Mouse (Mus musculus): ENCODE results near the gene Pinlyp. TPM values are rescaled to one million over a fixed set of nuclear protein-coding genes. Genes with fewer than 3 reads are reported as not detected.

Pinlyp gene
- polyA plus RNA-seq, 1 experiment from 2014 or later, result 0.55 TPM

DNA sequence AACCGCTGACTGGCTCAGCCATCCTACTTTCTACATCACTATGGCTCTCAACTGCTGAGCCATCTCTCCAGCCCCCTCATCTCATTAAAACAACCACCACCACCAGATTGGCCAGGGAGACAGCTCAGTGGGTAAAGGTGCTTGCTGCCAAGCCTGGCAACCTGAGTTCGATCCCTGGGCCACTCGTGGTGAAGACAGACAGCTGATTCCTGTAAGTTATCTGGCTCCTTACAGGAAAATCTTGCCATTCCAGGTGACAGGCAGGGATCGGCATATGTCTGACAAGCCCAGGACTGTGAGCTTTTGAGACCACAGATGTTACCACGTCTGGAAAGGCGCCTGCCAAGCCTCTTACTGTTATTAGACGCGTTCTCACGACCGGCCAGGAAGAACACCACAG is 31.9 kb upstream of the Pinlyp start:
- Histone ChIP-seq H3K9ac (ENCODE audit: low read depth, low read length) (no peak overlapping the region), H3K27me3 (ENCODE audit: insufficient read depth, low read length) (no peaks in the 10 kb centered on the region), H3K27ac (no peak overlapping the region), H3K4me3 (replicated peaks; ENCODE audit: low read depth, low read length) (no peak overlapping the region), H3K4me2 (ENCODE audit: low read length) (no peak overlapping the region), H3K4me1 (replicated peaks; ENCODE audit: insufficient read depth, low read length) (no peaks in the 10 kb centered on the region), H3K9me3 (replicated peaks; ENCODE audit: low read length) (no peaks in the 10 kb centered on the region), H3K36me3 (ENCODE audit: insufficient read depth, low read length) (no peaks in the 10 kb centered on the region)
- no peak for TF ChIP-seq CTCF (IDR thresholded peaks at IDR 0.05; ENCODE audit: low read depth)
- no peak for DNase-seq (ENCODE audit: low spot score)
- 90% methylated on average over 10 of the region's 10 CpGs for WGBS
- ATAC-seq (replicated peaks; ENCODE audit: low FRiP score, low read depth), result no peak

DNA sequence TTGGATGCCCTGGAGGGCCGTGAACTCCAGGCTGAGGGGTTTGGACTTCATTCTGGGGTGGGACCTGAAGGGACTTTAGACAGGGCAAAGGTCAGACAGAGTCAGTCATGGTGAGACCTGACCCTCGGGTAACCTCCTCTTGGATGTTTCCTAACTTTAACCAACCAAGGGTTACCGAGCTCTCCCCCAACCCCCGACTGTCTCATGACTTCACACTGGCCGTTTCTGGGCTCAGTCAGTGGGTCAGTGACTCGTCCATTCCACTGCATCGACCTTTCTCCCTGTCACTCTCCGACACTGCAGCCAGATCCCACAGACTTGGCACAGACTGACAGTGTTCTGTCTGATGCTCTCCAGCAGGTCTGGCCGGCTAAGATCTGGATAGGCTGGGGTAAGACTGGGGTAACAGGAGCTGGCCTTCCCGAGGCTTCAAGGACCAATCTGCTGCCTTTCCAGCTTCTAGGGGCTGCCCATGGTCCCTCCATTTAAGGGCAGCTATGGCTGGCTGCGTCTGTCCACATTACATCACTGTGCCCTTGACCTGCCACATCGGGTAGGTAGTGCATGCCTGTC is 28.4 kb upstream of the Pinlyp start:
- DNase-seq (ENCODE audit: low spot score) (no peak), ATAC-seq (replicated peaks; ENCODE audit: low FRiP score, low read depth) (peak; percentile 80)
- TF ChIP-seq CTCF (IDR thresholded peaks at IDR 0.05; ENCODE audit: low read depth), result no peak
- Histone ChIP-seq H3K27ac (no peak overlapping the region), H3K36me3 (ENCODE audit: insufficient read depth, low read length) (peaks cover 8% of the 10 kb centered on the region; the same call in 1 of the 2 replicates), H3K9me3 (replicated peaks; ENCODE audit: low read length) (no peaks in the 10 kb centered on the region), H3K4me3 (replicated peaks; ENCODE audit: low read depth, low read length) (no peak overlapping the region), H3K9ac (ENCODE audit: low read depth, low read length) (no peak overlapping the region), H3K4me2 (ENCODE audit: low read length) (no peak overlapping the region), H3K27me3 (ENCODE audit: insufficient read depth, low read length) (no peaks in the 10 kb centered on the region), H3K4me1 (replicated peaks; ENCODE audit: insufficient read depth, low read length) (no peaks in the 10 kb centered on the region)
- 40% methylated on average over 12 of the region's 12 CpGs for WGBS

DNA sequence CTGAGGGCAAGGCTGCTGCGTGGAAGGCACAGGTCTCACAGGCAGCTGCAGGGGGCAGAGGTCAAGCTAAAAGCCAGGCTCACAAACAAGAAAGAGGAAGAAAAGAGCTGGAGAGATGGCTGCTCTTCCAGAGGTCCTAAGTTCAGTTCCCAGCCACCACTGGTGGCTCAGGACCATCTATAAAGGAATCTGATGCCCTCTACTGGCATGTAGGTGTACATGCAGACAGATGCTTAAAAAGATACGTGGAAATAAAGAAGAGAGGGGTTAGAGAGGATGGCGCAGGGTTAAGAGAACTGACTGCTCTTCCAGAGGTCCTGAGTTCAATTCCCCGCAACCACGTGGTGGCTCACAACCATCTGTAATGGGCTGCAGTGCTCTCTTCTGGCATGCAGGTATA is 26.5 kb upstream of the Pinlyp start:
- DNase-seq (ENCODE audit: low spot score), result no peak
- H3K9ac ChIP-seq (ENCODE audit: low read depth, low read length), result no peak overlapping the region
- no peak for ATAC-seq (replicated peaks; ENCODE audit: low FRiP score, low read depth)
- H3K9me3 ChIP-seq (replicated peaks; ENCODE audit: low read length), result no peaks in the 10 kb centered on the region
- 55% methylated on average over 5 of the region's 5 CpGs for WGBS
- peaks cover 11% of the 10 kb centered on the region for H3K36me3 ChIP-seq (ENCODE audit: insufficient read depth, low read length)
- peak; percentile 63 for TF ChIP-seq CTCF (IDR thresholded peaks at IDR 0.05; ENCODE audit: low read depth)
- no peak overlapping the region for H3K27ac ChIP-seq
- no peaks in the 10 kb centered on the region for H3K4me1 ChIP-seq (replicated peaks; ENCODE audit: insufficient read depth, low read length)
- H3K4me2 ChIP-seq (ENCODE audit: low read length), result no peak overlapping the region
- no peaks in the 10 kb centered on the region for H3K27me3 ChIP-seq (ENCODE audit: insufficient read depth, low read length)
- H3K4me3 ChIP-seq (replicated peaks; ENCODE audit: low read depth, low read length), result no peak overlapping the region

DNA sequence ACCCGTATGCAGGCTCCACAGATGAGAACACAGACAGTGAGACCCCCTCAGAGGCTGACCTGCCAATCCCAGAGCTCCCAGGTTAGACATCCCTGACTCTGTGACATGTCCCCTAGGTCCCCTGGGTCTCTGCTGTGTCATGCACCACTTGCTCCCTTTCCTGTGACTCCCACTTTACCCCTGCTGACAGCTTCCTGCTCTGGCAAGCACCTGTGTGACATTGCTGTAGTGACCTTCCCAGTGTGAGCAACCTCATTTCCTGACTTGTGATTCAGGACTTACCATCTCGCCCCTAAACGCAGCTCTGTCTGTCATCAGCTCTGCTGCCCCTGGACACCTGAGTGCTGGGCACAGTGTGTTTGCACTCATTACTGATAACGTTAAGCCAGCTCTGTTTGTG is 25.2 kb upstream of the Pinlyp start:
- Histone ChIP-seq H3K4me2 (ENCODE audit: low read length) (no peak overlapping the region), H3K36me3 (ENCODE audit: insufficient read depth, low read length) (peaks cover 24% of the 10 kb centered on the region), H3K4me1 (replicated peaks; ENCODE audit: insufficient read depth, low read length) (no peaks in the 10 kb centered on the region), H3K9me3 (replicated peaks; ENCODE audit: low read length) (no peaks in the 10 kb centered on the region), H3K9ac (ENCODE audit: low read depth, low read length) (no peak overlapping the region), H3K27me3 (ENCODE audit: insufficient read depth, low read length) (no peaks in the 10 kb centered on the region), H3K4me3 (replicated peaks; ENCODE audit: low read depth, low read length) (no peak overlapping the region), H3K27ac (no peak overlapping the region)
- no peak for TF ChIP-seq CTCF (IDR thresholded peaks at IDR 0.05; ENCODE audit: low read depth)
- DNase-seq (ENCODE audit: low spot score) (no peak), ATAC-seq (replicated peaks; ENCODE audit: low FRiP score, low read depth) (no peak)
- 64% methylated on average over 4 of the region's 4 CpGs for WGBS

DNA sequence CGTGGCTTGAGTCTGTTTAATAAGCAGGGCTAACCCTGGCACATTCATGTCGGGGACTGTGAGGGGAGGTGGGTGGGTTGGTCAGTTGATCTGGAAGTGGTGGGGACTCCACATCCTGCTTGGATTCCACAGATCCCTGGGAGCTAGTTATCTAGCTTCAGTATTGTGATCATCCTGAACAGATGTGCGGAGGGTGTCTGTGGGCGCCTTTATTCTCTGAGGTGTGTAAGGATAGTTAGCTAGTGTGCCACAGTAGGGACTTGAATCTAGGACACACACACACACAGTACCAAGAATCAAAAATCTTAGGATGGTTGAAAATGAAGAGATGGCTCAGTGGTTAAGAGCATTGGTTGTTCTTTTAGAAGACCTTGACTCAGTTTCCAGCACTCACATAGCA is 22.6 kb upstream of the Pinlyp start:
- no peaks in the 10 kb centered on the region for H3K27me3 ChIP-seq (ENCODE audit: insufficient read depth, low read length)
- H3K4me1 ChIP-seq (replicated peaks; ENCODE audit: insufficient read depth, low read length), result no peaks in the 10 kb centered on the region
- no peak overlapping the region for H3K9ac ChIP-seq (ENCODE audit: low read depth, low read length)
- no peak overlapping the region for H3K4me3 ChIP-seq (replicated peaks; ENCODE audit: low read depth, low read length)
- H3K9me3 ChIP-seq (replicated peaks; ENCODE audit: low read length), result no peaks in the 10 kb centered on the region
- 90% methylated on average over 4 of the region's 4 CpGs for WGBS
- H3K4me2 ChIP-seq (ENCODE audit: low read length), result no peak overlapping the region
- peaks cover 24% of the 10 kb centered on the region for H3K36me3 ChIP-seq (ENCODE audit: insufficient read depth, low read length)
- no peak for ATAC-seq (replicated peaks; ENCODE audit: low FRiP score, low read depth)
- no peak overlapping the region for H3K27ac ChIP-seq
- DNase-seq (ENCODE audit: low spot score), result no peak
- TF ChIP-seq CTCF (IDR thresholded peaks at IDR 0.05; ENCODE audit: low read depth), result no peak

DNA sequence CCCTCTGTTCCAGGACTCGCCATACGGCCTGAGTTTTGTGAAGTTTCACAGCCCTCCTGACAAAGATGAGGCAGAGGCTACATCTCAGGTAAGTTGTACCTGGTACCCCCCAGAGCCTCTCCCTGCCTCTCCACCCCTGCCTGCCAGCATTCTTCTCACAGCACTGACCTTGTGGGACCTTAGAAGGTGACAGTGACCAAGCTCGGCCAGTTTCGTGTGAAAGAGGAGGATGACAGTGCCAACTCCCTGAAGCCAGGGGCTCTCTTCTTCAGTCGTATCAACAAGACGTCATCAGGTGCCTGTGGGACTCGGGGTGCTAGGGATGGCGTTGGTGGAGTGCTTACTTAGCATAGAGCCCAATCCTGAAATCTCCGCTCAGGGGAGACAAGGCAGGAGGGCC is 20.3 kb upstream of the Pinlyp start:
- Histone ChIP-seq H3K4me2 (ENCODE audit: low read length) (no peak overlapping the region), H3K27ac (no peak overlapping the region), H3K9ac (ENCODE audit: low read depth, low read length) (no peak overlapping the region), H3K4me3 (replicated peaks; ENCODE audit: low read depth, low read length) (no peak overlapping the region), H3K4me1 (replicated peaks; ENCODE audit: insufficient read depth, low read length) (no peaks in the 10 kb centered on the region), H3K27me3 (ENCODE audit: insufficient read depth, low read length) (no peaks in the 10 kb centered on the region), H3K9me3 (replicated peaks; ENCODE audit: low read length) (no peaks in the 10 kb centered on the region), H3K36me3 (ENCODE audit: insufficient read depth, low read length) (peaks cover 30% of the 10 kb centered on the region)
- no peak for DNase-seq (ENCODE audit: low spot score)
- ATAC-seq (replicated peaks; ENCODE audit: low FRiP score, low read depth), result no peak
- TF ChIP-seq CTCF (IDR thresholded peaks at IDR 0.05; ENCODE audit: low read depth), result no peak
- WGBS, result 97% methylated on average over 9 of the region's 9 CpGs

DNA sequence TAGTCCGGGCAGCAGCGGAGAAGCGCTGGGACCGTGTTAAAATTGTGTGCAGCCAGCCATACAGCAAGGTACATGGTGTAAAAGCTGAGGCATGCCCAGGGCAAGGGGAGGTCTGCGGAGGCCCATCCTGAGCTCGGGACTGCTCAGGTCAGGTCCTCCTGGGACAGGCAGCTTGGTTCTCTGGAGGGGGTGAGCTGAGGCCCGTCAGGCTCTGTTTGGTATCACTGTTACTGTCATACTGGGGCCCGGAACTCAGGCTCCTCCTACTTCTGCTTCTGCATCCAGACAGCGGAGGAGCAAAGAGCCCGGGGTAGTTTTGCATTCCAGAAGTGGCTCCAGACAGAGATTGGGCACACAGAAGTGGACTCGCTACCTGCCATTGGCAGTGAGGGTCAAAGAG is 19.7 kb upstream of the Pinlyp start:
- DNase-seq (ENCODE audit: low spot score) (no peak), ATAC-seq (replicated peaks; ENCODE audit: low FRiP score, low read depth) (no peak)
- no peak overlapping the region for H3K4me3 ChIP-seq (replicated peaks; ENCODE audit: low read depth, low read length)
- TF ChIP-seq CTCF (IDR thresholded peaks at IDR 0.05; ENCODE audit: low read depth), result no peak
- 86% methylated on average over 11 of the region's 11 CpGs for WGBS
- peaks cover 31% of the 10 kb centered on the region for H3K36me3 ChIP-seq (ENCODE audit: insufficient read depth, low read length)
- H3K27ac ChIP-seq, result no peak overlapping the region
- no peak overlapping the region for H3K9ac ChIP-seq (ENCODE audit: low read depth, low read length)
- no peaks in the 10 kb centered on the region for H3K27me3 ChIP-seq (ENCODE audit: insufficient read depth, low read length)
- H3K4me2 ChIP-seq (ENCODE audit: low read length), result no peak overlapping the region
- H3K4me1 ChIP-seq (replicated peaks; ENCODE audit: insufficient read depth, low read length), result no peaks in the 10 kb centered on the region
- no peaks in the 10 kb centered on the region for H3K9me3 ChIP-seq (replicated peaks; ENCODE audit: low read length)
